Mouse (Mus musculus) thymus, postnatal 36 days (tissue): ENCODE results near the gene Tnip3.
A peak's percentile ranks its signal among the peaks of the same experiment; 100 is the strongest.

Experiments used
- DNase-seq, 2 experiments: peaks; one replicate each; pipeline ENCODE4 v3.0.0; 2022; ENCODE audit warnings: mixed read lengths in 2 of 2

The Tnip3 gene

DNA sequence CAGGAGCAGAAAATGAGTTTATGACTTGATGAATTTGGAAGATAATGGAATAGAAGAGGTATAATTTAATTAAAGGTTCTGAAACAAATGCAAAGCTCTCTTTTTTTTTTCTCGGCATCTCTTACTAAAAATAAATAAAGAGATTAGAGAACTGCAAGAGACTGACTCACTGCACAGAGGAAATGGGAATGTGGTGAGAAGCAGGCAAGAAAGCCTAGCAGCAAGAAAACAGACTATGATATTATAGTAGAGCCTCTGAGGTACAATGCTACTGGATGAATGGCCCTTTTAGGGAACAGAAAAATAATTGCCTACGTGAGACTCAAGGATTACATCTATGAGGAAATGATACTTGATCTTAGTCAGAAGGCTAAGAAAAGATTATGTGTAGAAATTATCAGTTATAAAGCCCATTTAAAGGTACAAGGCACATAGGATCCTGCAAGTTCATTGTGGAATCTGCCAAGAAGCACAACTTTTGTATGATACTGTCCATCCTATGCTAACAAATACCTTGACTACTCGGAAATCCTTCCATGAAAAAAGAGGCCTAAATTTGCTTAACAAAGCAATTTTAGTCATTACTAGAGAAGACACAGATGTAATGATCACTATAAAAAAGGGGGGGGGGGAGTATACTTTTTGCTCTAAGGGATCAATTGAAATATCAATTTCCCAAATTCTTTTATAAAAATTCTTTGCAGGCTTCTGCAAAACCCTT is 60.4 kb downstream of the Tnip3 start:
- no peak for DNase-seq

DNA sequence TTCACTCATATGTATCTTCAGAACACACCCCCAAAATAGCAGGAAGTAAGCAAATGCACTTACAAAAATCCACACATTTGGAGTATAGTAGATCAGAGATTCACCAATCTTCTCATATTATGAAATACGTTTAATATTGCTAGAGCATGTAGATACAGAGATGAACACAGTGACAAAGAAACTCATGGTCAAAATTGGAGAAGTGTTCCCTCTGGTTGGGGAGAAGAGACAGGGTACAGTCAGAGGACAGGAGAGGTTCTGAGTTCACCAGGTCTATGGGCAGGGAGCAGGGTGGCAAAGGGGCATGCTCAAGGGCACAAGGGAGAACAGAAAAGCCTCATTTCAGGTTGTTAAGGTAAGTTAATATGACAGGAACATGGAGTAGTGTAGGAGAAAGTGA is 63.7 kb downstream of the Tnip3 start:
- no peak for DNase-seq

DNA sequence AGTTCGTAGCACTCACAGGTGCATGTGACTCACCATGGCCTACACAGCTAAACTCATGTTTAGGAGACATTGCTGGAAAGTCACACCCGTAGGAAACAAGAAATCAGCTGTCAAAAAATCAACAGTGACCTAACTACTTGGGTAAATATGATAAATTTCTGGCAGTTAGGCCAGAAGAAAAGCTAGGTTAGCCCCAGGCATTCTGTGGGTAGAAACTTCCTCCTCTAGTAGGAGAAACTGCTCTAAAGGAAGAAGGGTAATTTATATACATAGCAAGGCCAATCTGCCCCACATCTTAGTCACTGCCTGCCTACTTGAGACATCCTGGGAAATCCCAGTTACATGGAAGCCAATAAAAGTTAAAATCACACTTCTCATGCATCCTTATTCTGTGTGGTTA is 64.9 kb downstream of the Tnip3 start:
- no peak for DNase-seq

DNA sequence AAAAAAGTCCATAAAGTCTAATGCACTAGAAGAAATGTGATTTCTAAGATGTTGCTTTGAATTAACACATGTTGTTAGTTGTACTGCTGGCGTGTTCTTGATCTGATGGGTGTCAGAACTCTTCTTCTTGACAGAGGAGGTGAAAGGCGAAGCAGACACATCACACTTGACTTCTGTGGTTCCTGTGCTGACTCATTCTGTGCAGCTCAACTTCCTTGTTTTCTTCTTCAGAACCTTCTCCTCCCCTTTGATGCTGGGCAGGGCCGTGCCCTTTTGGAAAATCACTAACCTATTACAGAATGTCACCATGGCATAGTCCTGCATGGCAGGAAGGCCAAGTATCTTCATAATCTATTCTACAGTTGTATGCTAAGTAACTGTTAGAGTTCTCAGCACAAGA is 69.1 kb downstream of the Tnip3 start:
- no peak for DNase-seq

DNA sequence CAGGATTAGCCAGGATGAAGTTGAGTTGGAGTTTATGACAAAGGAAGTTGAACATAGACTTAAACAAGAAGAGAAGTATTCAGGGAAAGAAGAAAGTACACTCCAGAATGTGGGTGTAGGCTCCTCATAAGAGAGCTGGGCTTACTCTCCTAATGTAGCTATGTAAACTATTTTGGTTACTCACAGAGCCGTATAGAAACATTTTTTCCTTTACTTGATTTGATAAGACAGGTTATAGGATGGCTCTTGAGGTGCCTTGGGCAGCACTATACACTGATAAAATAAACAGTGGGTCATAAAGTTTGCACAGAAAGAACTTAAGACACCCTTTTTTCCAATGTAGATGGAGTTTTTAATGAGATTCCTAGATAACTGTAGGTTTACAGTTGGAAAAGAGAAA is 70.3 kb downstream of the Tnip3 start:
- DNase-seq = no peak

DNA sequence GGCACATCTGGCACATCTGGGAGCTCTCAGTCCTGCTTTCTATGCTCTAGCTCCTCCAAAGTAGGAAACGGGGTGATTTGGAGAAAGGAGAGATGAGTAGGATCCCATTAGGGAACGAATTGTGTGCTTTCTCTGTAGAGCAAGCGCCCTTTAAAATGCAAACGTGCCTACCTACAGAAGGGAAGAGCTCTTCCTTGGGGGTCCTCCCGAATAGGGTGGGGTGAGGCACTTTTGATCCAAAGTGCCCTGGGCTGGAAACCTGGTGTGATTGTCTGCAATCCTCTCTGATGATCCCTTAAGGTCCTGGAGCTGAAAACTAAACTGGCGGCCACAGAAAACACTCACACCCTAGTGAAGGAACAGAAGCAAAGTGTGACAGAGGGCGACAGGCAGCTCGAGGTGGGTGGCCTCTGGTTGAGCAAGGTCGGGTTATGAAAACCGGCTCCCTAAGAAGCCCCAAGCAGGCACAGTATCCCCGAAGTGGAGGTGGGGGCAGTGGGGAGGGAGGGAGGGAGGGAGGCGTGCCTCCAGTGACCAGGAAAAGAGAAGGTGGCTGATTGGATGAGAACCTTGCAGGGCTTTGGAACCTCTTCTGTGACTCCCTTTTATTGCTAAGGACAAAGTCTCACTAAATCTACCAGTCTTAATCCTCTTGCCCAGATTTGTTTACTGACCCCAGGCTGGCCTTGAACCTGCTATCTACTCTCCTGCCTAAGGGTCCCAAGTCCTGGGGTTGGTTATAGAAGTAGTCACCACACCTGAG is 72.1 kb downstream of the Tnip3 start:
- DNase-seq = no peak

DNA sequence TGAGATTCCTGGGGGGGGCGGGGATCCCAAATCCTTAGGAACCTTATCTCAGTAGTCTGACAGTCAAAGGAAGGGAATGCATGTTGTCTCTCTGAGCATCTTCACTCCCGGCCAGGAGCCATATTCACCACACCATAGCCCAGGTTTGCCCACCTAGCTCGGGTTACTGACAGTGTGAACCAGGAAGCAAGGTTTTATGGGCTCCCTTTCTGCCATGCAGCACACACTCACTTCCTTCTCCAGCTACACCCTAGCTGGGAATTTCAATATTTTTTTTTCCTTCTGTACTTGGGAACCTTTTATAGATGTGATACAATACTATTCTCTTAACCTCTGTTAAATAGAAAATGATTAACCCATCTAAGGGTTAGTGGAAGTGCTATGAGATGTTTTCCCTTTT is 73.4 kb downstream of the Tnip3 start:
- no peak for DNase-seq

DNA sequence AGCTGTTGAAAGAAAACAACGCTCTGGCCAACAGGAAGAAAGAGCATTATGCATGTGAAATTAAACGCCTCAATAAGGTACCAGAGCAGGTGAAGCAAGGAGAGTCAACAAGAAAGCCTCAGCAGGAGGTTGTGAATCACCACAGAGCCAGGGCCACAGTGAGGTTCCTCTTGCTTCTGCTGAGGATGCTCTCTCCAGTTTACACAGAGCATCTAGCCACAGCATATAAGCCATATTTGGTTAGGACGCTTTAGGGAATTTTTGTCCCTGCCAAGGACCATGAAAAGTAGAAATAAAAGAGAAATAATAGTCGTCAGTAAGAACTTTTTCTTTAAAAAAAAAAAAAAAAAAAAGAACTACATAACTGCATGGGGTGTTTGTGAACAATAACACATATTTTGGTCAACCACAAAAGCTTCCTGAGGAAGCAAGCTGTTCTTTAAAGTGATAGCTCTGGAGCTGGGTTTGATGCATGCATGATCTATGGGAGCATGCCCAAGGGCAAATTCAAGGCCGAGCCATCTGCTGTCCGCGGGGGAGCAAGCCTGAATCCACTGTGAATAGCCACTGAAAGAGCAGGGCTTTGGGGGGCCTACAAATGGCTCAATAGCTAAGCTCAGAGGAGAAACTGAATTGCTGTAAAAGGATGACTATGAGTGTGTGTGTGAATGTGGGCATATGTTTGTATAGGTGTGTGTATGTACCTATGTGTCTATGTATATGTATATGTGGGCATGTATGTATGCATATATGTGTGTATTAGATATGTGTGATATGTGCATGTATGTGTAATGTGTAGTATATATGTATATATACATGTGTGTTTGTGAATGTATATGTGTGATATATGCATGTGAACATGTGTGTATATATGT is 75.0 kb downstream of the Tnip3 start:
- DNase-seq = no peak

DNA sequence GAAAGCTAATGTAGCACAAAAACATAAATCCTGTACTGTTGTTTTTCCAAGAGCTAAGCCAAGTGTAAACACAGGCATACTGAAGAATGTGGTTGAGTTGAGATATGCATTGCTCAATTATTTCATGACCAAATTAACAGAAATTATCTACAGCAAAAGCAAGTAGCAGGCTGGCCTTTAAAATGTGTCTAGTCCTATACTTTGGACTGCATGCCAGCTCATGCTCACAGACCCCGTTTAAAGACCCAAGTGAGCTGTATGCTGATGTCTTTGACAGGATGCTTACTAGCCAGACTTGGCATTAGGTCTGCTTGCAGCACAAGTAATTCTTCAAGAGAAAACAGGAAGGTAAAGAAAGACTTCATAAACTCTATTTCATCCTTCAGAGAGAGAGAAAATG is 75.8 kb downstream of the Tnip3 start:
- no peak for DNase-seq

DNA sequence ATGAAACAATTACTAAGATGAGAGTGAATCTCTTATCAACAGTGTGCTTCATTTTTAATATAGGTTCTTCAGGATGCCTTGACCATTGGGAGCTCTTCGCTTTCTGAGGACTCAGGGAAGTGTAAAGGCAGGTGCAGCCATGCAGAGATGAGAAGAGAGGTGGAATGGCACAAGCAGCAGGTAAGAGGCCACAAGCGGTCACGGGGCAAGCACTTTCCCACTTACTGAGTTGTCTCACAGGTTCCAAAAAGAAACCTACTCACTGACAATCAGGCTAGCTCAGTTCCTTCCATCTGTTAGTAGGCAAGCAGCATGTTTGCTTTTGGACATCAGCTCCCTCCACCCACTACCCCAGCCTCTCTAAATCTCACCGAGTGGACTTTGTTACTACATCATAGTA is 80.7 kb downstream of the Tnip3 start:
- DNase-seq = no peak

DNA sequence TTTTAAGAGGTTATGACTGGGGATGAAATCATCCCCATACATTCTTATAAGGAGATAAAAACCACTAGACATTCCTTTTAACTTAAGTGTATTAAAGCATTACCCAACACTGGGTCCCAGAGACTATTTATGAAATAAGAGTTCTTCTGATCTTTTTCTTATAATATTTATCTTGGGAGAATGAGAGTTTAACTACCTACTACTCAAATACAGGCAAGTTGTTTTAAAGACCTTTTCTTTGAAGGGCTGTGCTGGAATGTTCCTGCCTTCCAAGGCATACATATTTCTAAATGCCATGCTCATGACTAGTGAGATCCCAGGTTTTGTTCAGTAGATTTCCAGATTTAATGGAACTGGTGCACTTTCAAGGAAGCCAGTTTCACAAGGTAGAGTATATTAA is 81.8 kb downstream of the Tnip3 start:
- DNase-seq = no peak

DNA sequence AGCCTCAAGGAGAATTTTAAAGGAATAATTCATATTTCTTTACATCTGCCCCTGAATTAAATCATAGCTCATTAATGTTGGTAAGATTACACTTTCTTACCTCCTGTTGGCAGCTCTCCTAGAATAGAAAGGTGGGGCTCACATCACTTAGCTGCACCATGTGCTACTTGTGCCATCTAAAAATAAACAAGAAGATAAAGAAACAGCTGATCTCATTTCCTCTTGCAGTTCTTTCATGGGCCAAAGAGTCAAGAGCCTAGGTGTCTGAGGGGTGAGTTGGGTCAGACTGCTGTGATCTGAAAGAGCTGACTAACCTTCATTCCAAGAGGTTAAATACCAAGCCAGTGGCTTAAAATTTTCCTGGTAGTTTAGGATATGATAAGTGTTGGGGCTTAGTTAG is 86.7 kb downstream of the Tnip3 start:
- DNase-seq = no peak

DNA sequence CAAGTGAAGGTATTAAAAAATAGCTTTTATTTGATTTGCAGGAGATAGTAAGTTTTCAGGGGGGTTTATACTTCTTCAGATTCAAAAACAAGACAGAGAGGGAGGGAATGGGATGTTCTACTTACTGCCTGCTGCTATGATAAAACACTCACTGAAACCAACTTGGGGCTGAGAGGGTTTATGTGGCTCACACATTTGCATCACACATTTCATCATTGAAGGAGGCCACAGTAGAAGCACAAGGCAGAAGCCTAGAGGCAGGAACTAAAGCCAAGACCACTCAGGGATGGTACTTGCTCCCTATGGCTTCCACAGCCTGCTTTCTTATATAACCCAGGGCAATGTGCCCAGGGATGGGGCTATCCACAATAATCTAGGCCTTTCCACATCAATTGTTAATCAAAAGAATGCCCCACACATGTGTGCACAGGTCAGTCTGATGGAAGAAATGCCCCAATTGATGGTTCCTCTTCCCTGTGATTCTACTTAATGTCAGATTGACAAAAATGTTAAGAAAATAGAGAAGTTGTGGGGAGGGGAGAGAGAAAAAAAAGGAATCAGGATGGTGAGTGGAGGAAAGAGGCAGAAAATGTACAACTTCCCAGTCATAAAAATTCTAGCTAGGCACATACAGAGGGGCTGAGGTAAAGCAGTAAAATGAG is 88.9 kb downstream of the Tnip3 start:
- no peak for DNase-seq

DNA sequence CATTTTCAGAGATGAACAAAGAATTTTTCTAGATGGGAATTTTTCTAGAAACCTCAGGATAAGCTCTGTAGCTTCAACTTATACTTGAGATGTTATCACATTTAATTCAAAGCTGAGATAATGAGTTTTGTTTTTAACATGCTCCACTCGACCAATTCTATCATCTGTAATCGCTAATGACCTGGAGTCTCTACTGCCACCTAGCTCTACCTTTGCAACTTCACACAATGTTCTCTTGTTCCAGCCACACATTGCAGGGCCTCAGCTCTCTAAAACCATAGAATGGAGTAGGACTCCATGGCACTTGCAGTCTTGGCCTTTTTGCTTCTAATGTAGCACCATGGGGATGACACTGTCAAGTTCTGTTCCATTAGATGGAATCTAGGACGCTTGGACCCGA is 90.5 kb downstream of the Tnip3 start:
- DNase-seq = no peak

DNA sequence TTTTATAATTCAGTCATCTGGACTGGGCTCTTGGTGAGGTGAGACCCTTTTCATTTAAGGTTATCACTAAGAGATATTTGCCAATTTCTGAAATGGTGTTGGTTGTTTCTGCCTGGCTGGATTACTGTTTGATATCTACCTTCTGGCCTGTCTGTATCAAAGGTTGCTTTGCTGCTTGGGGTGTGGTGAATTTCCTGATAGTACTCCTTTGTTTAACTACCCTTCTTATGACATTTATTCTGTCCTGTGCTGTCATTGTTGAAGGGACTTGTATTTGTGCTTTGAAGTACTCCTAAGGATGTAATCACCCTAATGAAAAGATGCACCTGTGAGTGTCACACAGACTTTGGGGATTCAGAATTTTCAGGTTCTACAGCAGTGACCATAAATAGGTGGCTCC is 96.1 kb downstream of the Tnip3 start:
- no peak for DNase-seq

DNA sequence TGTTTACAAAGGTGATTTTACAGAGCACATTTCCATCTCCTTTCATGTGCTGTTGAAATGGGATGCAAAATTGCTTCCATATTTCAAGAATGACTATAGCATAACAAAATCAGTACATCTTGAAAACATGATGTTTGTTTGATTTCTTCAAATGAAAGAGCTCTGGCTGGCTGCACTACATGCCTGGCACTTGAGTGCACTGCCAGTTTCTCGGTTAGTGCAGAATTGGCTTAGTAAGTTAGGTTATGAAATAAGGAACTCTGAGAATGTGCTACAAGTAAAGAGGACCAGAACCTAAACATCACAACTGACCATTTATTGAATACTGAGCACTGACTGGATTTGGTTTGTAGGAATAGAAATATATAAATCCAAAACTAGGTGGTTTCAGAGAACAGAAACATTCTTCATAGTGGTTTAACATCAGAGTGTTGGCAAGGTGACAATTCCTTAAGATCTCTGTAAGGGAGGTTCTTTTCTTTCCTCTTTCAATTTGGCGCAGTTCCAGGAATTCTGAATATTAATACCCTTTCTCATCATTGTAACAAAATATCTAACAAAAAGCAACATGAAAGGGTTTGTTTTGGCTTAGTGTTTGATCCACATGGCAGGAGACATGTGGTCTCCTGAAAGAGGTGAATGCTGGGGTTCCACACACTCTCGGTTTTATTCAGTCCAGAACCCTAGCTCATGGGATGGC is 98.1 kb downstream of the Tnip3 start:
- no peak for DNase-seq

DNA sequence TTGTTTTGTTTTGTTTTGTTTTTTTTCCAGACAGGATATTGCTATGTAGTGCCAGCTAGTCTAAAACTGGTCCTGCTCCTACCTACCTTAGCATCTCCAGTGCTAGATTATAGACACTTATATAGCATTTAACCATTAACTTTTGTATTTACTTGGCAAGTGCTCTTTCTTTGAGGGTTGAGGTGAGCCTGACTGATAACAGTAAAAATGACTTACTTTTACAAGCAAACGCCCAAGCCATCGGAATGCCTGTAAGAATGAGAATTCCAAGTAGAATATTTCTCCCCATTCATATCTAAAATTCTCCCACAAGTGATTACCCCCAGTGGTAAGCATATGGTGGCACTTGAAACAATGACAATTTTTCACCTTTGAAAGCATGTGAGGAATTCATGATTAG is 105.5 kb downstream of the Tnip3 start:
- DNase-seq = no peak

DNA sequence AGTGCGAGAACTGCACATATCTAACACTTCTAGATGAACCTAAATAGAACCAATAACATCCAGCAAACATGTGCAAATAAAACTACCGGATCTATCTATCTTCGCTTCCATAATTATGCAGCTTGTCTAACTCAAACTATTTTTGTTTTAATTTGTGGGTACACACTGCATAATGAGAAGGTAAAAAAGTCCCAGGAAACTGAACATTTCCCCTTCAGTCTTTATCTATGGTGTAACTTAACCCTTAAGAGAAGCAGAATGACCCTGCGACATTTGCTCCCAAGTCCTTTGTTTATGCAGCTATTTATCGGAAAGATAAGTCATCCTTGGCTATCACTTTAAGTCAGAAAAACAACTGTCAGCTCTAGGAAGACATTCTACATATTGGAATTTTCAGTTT is 107.1 kb downstream of the Tnip3 start:
- DNase-seq = no peak

DNA sequence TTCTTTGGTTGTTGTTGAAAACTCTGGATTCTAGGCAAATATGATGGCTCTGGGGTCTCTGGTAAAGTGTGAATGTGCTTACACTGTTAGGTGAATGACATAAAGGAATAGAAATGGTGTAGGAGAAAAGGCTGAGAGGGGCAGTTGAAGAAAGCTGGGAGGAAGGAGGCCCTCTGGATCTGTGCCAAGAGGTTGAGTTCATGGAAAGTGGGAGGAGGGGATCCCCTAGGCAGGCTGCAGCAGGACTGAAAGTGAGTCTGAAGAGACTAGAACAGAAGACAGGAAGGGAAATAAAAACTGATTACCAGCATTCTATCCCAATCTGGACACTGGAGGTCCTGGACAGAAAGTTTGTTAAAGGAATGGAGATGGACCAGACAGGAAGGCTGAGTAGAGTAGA is 117.3 kb downstream of the Tnip3 start:
- DNase-seq = no peak

DNA sequence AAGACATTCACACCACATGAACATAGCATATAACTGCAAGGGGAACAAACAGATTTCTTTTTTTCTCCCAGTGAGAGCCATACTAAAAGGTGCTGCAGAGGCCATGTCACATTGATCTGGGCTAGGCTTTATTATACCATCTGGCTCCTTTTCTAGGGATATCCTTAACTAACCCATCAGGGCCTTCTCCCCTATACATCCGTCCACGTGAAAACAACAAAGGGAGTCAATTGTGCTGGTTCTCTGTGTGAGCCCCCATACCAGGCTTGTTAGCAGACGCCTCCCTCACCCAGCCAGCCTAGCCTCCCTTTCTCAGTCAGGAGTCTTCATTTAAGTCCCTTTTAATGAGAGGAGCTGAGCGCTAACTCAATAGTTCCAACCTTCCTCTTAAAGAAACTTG is 119.0 kb downstream of the Tnip3 start:
- DNase-seq = no peak

DNA sequence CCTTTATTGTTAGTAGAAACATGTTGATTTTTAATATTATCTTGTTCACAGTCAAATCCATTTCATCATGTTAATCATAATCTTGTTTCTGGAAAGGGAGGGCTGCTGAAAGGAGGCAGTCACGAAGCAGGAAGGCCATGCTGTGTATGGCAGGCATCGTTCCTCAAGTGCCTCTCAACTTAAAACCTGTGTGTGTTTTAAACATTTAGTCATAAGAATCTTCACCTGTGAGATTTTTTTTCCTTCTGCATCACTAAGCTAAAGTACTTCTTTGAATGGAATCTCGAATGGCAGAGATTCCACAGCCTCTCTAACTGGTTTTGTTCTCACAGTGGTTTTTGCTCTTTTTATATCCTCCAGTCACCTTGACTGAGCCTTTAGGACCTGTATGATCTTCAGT is 121.3 kb downstream of the Tnip3 start:
- no peak for DNase-seq

DNA sequence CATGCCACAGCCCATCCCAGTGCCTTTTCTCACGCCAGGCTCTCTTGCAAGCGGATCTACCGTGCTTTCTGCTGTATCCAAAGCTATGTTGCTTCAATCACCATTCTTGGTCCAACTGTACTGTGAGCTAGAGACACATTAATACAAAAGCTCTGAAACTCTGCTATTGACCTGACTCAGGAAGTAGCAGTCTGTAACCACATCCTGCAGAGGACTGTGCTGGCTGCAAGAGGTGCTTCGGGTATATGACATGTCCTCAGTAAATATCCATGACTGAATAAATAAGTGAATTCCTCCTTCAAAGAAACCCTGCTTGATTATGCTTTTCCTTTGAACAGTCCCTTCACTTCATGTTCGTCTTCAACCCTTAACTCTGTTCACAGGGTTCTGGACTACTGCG is 122.6 kb downstream of the Tnip3 start:
- peak; percentile 30 to 51 for DNase-seq

DNA sequence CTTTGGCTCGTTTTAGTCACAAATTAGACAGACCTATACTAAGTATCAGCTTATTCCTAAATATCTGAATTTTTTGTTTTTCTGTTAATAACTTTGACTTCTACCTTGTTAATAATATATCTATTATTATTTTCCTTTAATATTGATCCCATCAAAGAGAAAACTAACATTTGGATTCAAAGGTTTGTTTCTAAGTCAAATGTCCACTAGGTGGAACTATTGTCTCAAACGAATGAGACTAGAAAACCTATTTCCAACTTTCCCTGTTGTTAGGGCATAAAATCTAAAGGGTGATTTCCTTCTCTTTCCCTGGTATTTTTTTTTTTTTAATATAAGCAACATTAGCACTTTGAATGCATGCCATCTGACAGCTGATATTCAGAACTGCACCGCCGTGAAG is 126.3 kb downstream of the Tnip3 start:
- no peak for DNase-seq
